Mouse (Mus musculus) forebrain, postnatal 0 days (tissue): Measurements from ENCODE around the gene Fh1. TPM values are rescaled to one million over a fixed set of nuclear protein-coding genes. Genes with fewer than 3 reads are reported as not detected.

Experiments used
- ATAC-seq: fragments of 200-750 bp; cut with Nextera tagmentation; 2 replicates; pipeline ENCODE4 v1.8.0; 2017; ENCODE audit warnings: mild to moderate bottlenecking, moderate library complexity
- DNase-seq: peaks from one replicate; pipeline ENCODE4 v3.0.0-alpha.2; 2015
- H3K27ac ChIP-seq: fragments of 300-500 bp; sonication (generic); 2 replicates; pipeline ENCODE4 v1.5.1; 2014; ENCODE audit warnings: low read depth, mild to moderate bottlenecking, antibody characterized with exemption, low read length, moderate library complexity, mixed read lengths
- H3K27me3 ChIP-seq: fragments of 300-500 bp; sonication (generic); 2 replicates; pipeline ENCODE4 v1.6.1; 2014; ENCODE audit warnings: mild to moderate bottlenecking, low read length, mixed read lengths; ENCODE audit not compliant: insufficient read depth
- H3K36me3 ChIP-seq: fragments of 300-500 bp; sonication (generic); 2 replicates; pipeline ENCODE4 v1.6.1; 2014; ENCODE audit warnings: mild to moderate bottlenecking, moderate library complexity; ENCODE audit not compliant: insufficient read depth
- H3K4me1 ChIP-seq: fragments of 300-500 bp; sonication (generic); 2 replicates; pipeline ENCODE4 v1.6.1; 2014; ENCODE audit warnings: antibody characterized with exemption; ENCODE audit not compliant: insufficient read depth
- H3K4me2 ChIP-seq: fragments of 300-500 bp; sonication (generic); 2 replicates; pipeline ENCODE4 v1.6.1; 2014; ENCODE audit warnings: low read depth, mild to moderate bottlenecking, moderate library complexity
- H3K4me3 ChIP-seq: fragments of 300-500 bp; sonication (generic); 2 replicates; pipeline ENCODE4 v1.5.1; 2014; ENCODE audit warnings: low read depth, low read length, mixed read lengths
- H3K9ac ChIP-seq: fragments of 300-500 bp; sonication (generic); 2 replicates; pipeline ENCODE4 v1.6.1; 2014; ENCODE audit warnings: mild to moderate bottlenecking
- H3K9me3 ChIP-seq: fragments of 300-500 bp; sonication (generic); 2 replicates; pipeline ENCODE4 v1.6.1; 2016; ENCODE audit warnings: low read length
- CTCF ChIP-seq: sonication (generic); IDR thresholded peaks from 2 replicates; pipeline ENCODE4 v1.5.1; 2016; ENCODE audit warnings: antibody characterized with exemption, control low read depth, low read depth
- WGBS: fragments of 180-500 bp; shearing (Covaris S2); extraction: QIAGEN DNeasy Blood & Tissue Kit; methylation state at CpG from one replicate; pipeline ENCODE4 v1.1.7; 2014; 5-methylcytosine and 5-hydroxymethylcytosine counted together
- polyA plus RNA-seq: library from polyadenylated mRNA; unstranded; fragments of >200 nt; fragmentation: Nextera tagmentation; extraction: Ambion mirVana; gene quantifications from 2 replicates; pipeline ENCODE4 v1.2.1, GENCODE M21; 2015
- total RNA-seq: library from RNA; depleted of rRNA; stranded (reverse); fragments of >200 nt; gene quantifications from 2 replicates; pipeline ENCODE4 v1.2.3, GENCODE M21; 2014

Fh1 gene
- total and polyA plus RNA-seq, 2 experiments from 2014 or later = 54.2 to 92.9 TPM

- Histone ChIP-seq H3K36me3 (peaks cover 19% of the 10 kb centered on the region), H3K4me3 (no peak within 1 kb of the TSS), H3K4me2 (no peak within 1 kb of the TSS), H3K9ac (no peak within 1 kb of the TSS), H3K27ac (no peak within 1 kb of the TSS), H3K9me3 (no peaks in the 10 kb centered on the region), H3K27me3 (no peaks in the 10 kb centered on the region), H3K4me1 (peaks cover 3% of the 10 kb centered on the region; the same call in 1 of the 2 replicates)
- no peak for ATAC-seq
- no peak for DNase-seq
- 93% methylated on average over 13 of the region's 13 CpGs for WGBS
- TF ChIP-seq CTCF = no peak
Observed at GRCm38 (mm10) chr1:175619814-175620431, 5.5 kb downstream of the Fh1 start, which contains the start of gene Kmo. Gene Kmo (plus strand): TSS chr1:175620381.

DNA sequence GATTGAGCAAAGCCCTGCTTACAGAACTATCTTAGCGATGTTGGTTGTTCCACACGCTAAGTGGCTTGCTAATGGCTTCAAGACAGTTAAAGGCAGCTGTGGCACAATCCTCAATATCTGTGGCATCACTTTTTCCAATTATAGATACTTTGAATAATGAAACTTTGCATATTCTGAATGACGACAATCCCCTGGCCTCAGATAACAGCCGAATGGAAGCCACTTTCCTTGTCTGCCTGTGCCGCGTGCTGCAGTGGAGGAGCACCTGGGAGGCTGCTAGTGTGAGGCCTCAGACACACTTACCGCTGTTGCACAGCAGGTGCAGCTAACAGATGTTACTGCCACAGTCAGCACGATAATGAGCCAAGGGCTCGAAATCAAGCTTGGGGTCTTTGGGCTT lies 10.4 kb downstream of the Fh1 start:
- WGBS = 88% methylated on average over 9 of the region's 9 CpGs
- no peak for DNase-seq
- Histone ChIP-seq H3K4me1 (no peaks in the 10 kb centered on the region), H3K4me2 (no peak overlapping the region), H3K27me3 (no peaks in the 10 kb centered on the region), H3K27ac (no peak overlapping the region), H3K9me3 (no peaks in the 10 kb centered on the region), H3K9ac (no peak overlapping the region), H3K4me3 (no peak overlapping the region), H3K36me3 (peaks cover 45% of the 10 kb centered on the region)
- no peak for ATAC-seq
- no peak for TF ChIP-seq CTCF

GRCm38 (mm10) chr1:175608708-175609107 lies 16.7 kb downstream of the Fh1 start:
- Histone ChIP-seq H3K9me3 (no peaks in the 10 kb centered on the region), H3K36me3 (peaks cover 55% of the 10 kb centered on the region), H3K4me1 (no peaks in the 10 kb centered on the region)

DNA sequence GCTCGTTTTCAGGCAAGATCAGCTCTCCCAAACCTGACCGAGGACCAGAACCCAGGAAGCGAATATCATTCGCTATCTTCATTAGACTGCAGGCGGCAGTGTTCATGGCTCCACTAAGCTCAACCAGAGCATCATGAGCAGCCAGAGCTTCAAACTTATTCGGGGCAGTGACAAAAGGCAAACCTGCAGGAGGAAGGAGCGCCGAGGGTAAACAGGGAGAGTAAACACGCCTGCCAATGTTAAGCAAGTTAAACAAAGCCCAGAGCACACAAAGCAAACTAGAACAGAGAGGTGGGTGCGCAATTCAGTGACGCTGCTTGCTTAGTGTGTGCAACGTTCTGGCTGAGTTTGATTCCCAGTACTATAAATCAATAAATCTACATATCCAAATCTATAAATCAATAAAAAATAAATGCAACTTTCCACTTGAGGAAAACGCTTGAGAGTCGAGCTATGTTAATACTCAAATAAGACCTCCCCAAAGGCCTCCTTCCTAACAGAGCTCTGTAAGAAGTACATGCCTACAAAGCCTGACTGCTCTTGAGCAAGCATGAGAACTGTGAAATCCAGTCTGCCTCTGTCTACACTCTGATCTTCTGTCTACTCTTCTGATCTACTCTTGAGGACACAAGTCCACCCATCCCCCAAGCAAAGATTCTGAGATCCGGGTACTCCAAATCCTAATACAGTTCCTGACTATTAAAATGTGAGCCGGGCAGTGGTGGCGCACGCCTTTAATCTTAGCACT lies 17.4 kb downstream of the Fh1 start:
- no peaks in the 10 kb centered on the region for H3K27me3 ChIP-seq
- peaks cover 53% of the 10 kb centered on the region for H3K36me3 ChIP-seq
- H3K9ac ChIP-seq = no peak overlapping the region
- H3K4me1 ChIP-seq = no peaks in the 10 kb centered on the region
- no peak overlapping the region for H3K4me2 ChIP-seq
- no peak overlapping the region for H3K27ac ChIP-seq
- DNase-seq = no peak
- no peak for TF ChIP-seq CTCF
- ATAC-seq = no peak
- 92% methylated on average over 18 of the region's 18 CpGs for WGBS
- no peak overlapping the region for H3K4me3 ChIP-seq
- H3K9me3 ChIP-seq = no peaks in the 10 kb centered on the region

More at GRCm38 (mm10) chr1:175608708-175609107, 16.7 kb downstream of the Fh1 start:
- H3K27ac ChIP-seq = no peak overlapping the region
- H3K4me2 ChIP-seq = no peak overlapping the region
- no peaks in the 10 kb centered on the region for H3K27me3 ChIP-seq
- no peak overlapping the region for H3K4me3 ChIP-seq
- WGBS = 94% methylated on average over 3 of the region's 3 CpGs
- no peak for DNase-seq
- no peak overlapping the region for H3K9ac ChIP-seq
- no peak for TF ChIP-seq CTCF
- ATAC-seq = no peak

GRCm38 (mm10) chr1:175607308-175607707 lies 18.1 kb downstream of the Fh1 start:
- ATAC-seq (no peak), DNase-seq (no peak)
- Histone ChIP-seq H3K4me3 (no peak overlapping the region), H3K27me3 (no peaks in the 10 kb centered on the region), H3K4me2 (no peak overlapping the region), H3K4me1 (no peaks in the 10 kb centered on the region), H3K9me3 (no peaks in the 10 kb centered on the region), H3K9ac (no peak overlapping the region), H3K27ac (no peak overlapping the region), H3K36me3 (peaks cover 57% of the 10 kb centered on the region)
- no peak for TF ChIP-seq CTCF
- 94% methylated on average over 6 of the region's 6 CpGs for WGBS

GRCm38 (mm10) chr1:175603390-175603789 lies 22.0 kb downstream of the Fh1 start:
- no peaks in the 10 kb centered on the region for H3K4me1 ChIP-seq
- H3K4me3 ChIP-seq = no peak overlapping the region
- peak; percentile 73 for TF ChIP-seq CTCF
- H3K36me3 ChIP-seq = peaks cover 49% of the 10 kb centered on the region
- DNase-seq (peak; percentile 58), ATAC-seq (peak; percentile 42; the same call in 1 of the 2 replicates)
- WGBS = 60% methylated on average over 6 of the region's 6 CpGs
- H3K9ac ChIP-seq = no peak overlapping the region
- H3K9me3 ChIP-seq = no peaks in the 10 kb centered on the region
- no peaks in the 10 kb centered on the region for H3K27me3 ChIP-seq
- H3K4me2 ChIP-seq = no peak overlapping the region
- no peak overlapping the region for H3K27ac ChIP-seq

DNA sequence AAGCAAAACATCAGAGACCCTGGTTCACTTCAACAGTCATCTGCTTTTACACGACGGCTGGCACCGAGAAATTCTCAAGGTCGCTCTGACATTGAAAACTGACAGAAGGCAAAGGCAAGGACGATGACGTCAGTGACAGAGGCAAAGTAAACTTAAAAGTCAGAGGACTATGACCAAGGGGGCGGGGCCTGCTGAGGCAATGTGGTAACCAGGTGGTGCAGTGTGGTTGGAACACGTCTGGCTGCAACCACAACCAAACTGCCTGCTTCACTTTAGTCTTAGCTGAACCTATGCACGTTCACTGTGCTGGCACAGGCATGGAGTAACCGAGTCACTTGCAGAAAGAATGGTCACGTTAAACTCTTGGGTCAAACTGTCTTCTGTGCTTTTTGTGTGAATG lies 23.2 kb downstream of the Fh1 start:
- ATAC-seq = no peak
- Histone ChIP-seq H3K9me3 (no peaks in the 10 kb centered on the region), H3K36me3 (peaks cover 38% of the 10 kb centered on the region), H3K4me1 (no peaks in the 10 kb centered on the region), H3K4me2 (no peak overlapping the region), H3K4me3 (no peak overlapping the region), H3K27ac (no peak overlapping the region), H3K27me3 (no peaks in the 10 kb centered on the region), H3K9ac (no peak overlapping the region)
- no peak for TF ChIP-seq CTCF
- WGBS = 94% methylated on average over 11 of the region's 11 CpGs
- no peak for DNase-seq
